Mouse (Mus musculus): ENCODE results near the gene Smurf1. TPM values are rescaled to one million over a fixed set of nuclear protein-coding genes. Genes with fewer than 3 reads are reported as not detected.

Gene Smurf1
- polyA plus RNA-seq, 1 experiment = 14.4 TPM

- WGBS = 87% methylated on average over 9 of the region's 9 CpGs
- TF ChIP-seq CTCF (conservative IDR thresholded peaks at IDR 0.05; ENCODE audit: insufficient read depth, insufficient read length, low read depth, low read length) = no peak
- no peak for TF ChIP-seq POLR2A (IDR thresholded peaks at IDR 0.05; ENCODE audit: low read depth, low read length)
- Histone ChIP-seq H3K27me3 (replicated peaks; ENCODE audit: control insufficient read depth, insufficient read depth, low read length) (no peaks in the 10 kb centered on the region), H3K27ac (ENCODE audit: insufficient read depth, low read depth, low read length) (no peak overlapping the region), H3K4me3 (ENCODE audit: insufficient read depth, low read depth, low read length) (no peak overlapping the region), H3K4me1 (ENCODE audit: control insufficient read depth, insufficient read depth, low read length) (no peaks in the 10 kb centered on the region), H3K36me3 (ENCODE audit: control insufficient read depth, insufficient read depth, low read length) (peaks cover 2% of the 10 kb centered on the region)
- DNase-seq = no peak
Observed at GRCm38 (mm10) chr5:144831840-144832469, 133.7 kb downstream of the Smurf1 start.

GRCm38 (mm10) chr5:144829631-144830030, 136.0 kb downstream of the Smurf1 start:
- no peak for TF ChIP-seq CTCF (conservative IDR thresholded peaks at IDR 0.05; ENCODE audit: insufficient read depth, insufficient read length, low read depth, low read length)
- no peak for TF ChIP-seq POLR2A (IDR thresholded peaks at IDR 0.05; ENCODE audit: low read depth, low read length)
- Histone ChIP-seq H3K27ac (ENCODE audit: insufficient read depth, low read depth, low read length) (no peak overlapping the region), H3K27me3 (replicated peaks; ENCODE audit: control insufficient read depth, insufficient read depth, low read length) (no peaks in the 10 kb centered on the region), H3K4me1 (ENCODE audit: control insufficient read depth, insufficient read depth, low read length) (no peaks in the 10 kb centered on the region), H3K36me3 (ENCODE audit: control insufficient read depth, insufficient read depth, low read length) (peaks cover 2% of the 10 kb centered on the region), H3K4me3 (ENCODE audit: insufficient read depth, low read depth, low read length) (no peak overlapping the region)
- DNase-seq = no peak
- 91% methylated on average over 4 of the region's 4 CpGs for WGBS

- Histone ChIP-seq H3K27me3 (replicated peaks; ENCODE audit: control insufficient read depth, insufficient read depth, low read length) (no peaks in the 10 kb centered on the region), H3K27ac (ENCODE audit: insufficient read depth, low read depth, low read length) (no peak overlapping the region), H3K4me3 (ENCODE audit: insufficient read depth, low read depth, low read length) (no peak overlapping the region), H3K4me1 (ENCODE audit: control insufficient read depth, insufficient read depth, low read length) (no peaks in the 10 kb centered on the region), H3K36me3 (ENCODE audit: control insufficient read depth, insufficient read depth, low read length) (peaks cover 1% of the 10 kb centered on the region)
- DNase-seq = no peak
- 88% methylated on average over 20 of the region's 20 CpGs for WGBS
- TF ChIP-seq CTCF (conservative IDR thresholded peaks at IDR 0.05; ENCODE audit: insufficient read depth, insufficient read length, low read depth, low read length) (no peak), POLR2A (IDR thresholded peaks at IDR 0.05; ENCODE audit: low read depth, low read length) (no peak)
Observed at GRCm38 (mm10) chr5:144828365-144829102, 137.1 kb downstream of the Smurf1 start.

Other genes with a start within 250 kb of the Smurf1 start
- 0.26 and 0.55 TPM in 2 replicates for gene Tmem130, start 204.0 kb downstream of the Smurf1 start, polyA plus RNA-seq (2012; rRNA removed)
- 71.7 and 79.7 TPM in 2 replicates for gene Trrap, start 198.1 kb downstream of the Smurf1 start, polyA plus RNA-seq (2012; rRNA removed)
- gene Gm4871, start 66.9 kb upstream of the Smurf1 start, polyA plus RNA-seq (2012; rRNA removed) = not detected in 2 replicates
- gene 1700018F24Rik, start 77.1 kb upstream of the Smurf1 start, polyA plus RNA-seq (2012; rRNA removed) = not detected in 2 replicates
- 123 and 141 TPM in 2 replicates for gene Arpc1a, start 118.0 kb upstream of the Smurf1 start, polyA plus RNA-seq (2012; rRNA removed)
- gene Kpna7, start 118.2 kb upstream of the Smurf1 start, polyA plus RNA-seq (2012; rRNA removed) = not detected in 2 replicates
- gene Arpc1b, start 148.4 kb upstream of the Smurf1 start, polyA plus RNA-seq (2012; rRNA removed) = 184 and 193 TPM in 2 replicates
- 20.1 and 25.6 TPM in 2 replicates for gene Pdap1, start 174.4 kb upstream of the Smurf1 start, polyA plus RNA-seq (2012; rRNA removed)
- gene Bud31, start 174.5 kb upstream of the Smurf1 start, polyA plus RNA-seq (2012; rRNA removed) = 71.5 and 84.1 TPM in 2 replicates
- gene Ptcd1, start 201.3 kb upstream of the Smurf1 start, polyA plus RNA-seq (2012; rRNA removed) = 15.3 and 16.5 TPM in 2 replicates
- gene Cpsf4, start 201.4 kb upstream of the Smurf1 start, polyA plus RNA-seq (2012; rRNA removed) = 19.2 and 19.9 TPM in 2 replicates
- 346 and 489 TPM in 2 replicates for gene Atp5j2, start 226.2 kb upstream of the Smurf1 start, polyA plus RNA-seq (2012; rRNA removed)
- gene Zkscan14, start 236.0 kb upstream of the Smurf1 start, polyA plus RNA-seq (2012; rRNA removed) = 3.8 and 3.9 TPM in 2 replicates
- 5.8 and 6.2 TPM in 2 replicates for gene Zkscan5, start 238.7 kb upstream of the Smurf1 start, polyA plus RNA-seq (2012; rRNA removed)

Data from kidney, adult 2 months (tissue).